Mouse (Mus musculus): ENCODE data around the gene Ctf2.
"Not testable (repeated sequence)": the region's sequence is repeated elsewhere in the genome, so short reads cannot be mapped to it uniquely, and the experiment has no call there.

Ctf2 gene

DNA sequence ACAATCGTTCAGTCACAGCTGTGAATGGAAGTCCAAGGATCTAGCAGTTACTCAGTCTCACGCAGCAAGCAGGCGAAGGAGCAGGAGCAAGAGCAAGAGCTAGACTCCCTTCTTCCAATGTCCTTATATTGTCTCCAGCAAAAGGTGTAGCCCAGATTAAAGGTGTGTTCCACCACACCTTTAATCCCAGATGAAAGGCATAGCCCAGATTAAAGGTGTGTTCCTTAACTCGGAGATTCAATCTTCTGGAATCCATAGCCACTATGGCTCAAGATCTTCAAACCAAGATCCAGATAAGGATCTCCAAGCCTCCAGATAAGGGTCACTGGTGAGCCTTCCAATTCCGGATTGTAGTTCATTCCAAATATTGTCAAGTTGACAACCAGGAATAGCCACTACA lies at the start of gene Ctf2:
Ctf2 (minus strand) TSS at position 101 of the 400 bp plus-strand sequence.
- not testable (repeated sequence) for DNase-seq (ENCODE audit: extremely low spot score)

DNA sequence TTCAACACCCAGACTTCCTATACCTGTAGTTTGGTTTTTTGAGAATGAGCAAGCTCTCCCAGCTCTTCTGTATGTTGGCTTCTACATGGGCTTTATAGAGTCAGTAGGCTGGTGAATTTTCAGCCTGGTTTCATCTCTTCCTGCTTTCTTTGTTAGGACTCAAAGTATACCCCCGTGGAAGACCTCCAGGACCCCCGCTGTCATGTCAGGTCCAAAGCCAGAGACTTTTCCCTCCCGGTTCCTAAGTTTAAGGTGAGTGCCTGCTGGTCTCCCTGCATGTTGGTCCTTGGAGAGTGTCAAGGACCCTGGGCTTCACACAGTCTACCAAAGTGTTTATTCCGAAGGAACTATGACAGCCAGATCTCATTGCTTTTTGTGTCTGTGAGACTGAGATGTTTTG lies 46.4 kb upstream of the Ctf2 start:
- no peak for DNase-seq (ENCODE audit: extremely low spot score)

DNA sequence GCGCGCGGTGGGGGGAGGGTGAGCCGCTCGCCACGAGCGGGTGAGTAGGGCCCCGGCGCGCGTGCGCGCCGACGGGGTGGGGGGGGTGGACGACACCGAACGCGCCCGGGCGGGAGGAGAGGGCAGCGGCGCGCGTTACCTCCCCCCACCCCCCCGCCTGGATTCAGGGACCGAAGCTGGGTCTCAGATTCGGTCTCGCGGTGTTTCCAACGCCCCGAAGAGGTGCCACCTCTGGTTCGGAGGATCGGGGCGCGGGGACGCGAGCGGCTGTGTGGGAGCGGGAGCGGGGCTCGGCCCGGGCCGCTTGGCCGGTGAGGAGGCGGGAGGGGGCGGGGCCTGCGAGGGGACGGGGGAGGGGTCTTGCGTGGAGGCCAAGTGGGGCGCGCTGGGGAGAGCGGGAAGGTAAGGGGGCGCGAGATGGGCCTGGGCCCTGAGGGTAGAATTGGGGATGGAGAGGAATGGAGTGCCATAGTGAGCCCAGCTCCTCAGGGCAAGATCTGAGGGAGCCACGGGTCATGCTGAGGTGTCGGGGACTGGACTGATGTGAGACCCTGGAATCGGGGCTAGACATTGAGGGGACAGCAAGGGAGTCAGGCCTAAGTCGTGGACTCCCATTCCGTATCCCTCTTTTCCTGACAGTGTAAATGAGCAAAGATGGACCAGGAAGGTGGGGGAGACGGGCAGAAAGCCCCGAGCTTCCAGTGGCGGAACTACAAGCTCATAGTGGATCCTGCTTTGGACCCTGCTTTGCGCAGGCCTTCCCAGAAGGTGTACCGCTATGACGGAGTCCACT lies 45.7 kb upstream of the Ctf2 start:
- peak; percentile 83 for DNase-seq (ENCODE audit: extremely low spot score)

DNA sequence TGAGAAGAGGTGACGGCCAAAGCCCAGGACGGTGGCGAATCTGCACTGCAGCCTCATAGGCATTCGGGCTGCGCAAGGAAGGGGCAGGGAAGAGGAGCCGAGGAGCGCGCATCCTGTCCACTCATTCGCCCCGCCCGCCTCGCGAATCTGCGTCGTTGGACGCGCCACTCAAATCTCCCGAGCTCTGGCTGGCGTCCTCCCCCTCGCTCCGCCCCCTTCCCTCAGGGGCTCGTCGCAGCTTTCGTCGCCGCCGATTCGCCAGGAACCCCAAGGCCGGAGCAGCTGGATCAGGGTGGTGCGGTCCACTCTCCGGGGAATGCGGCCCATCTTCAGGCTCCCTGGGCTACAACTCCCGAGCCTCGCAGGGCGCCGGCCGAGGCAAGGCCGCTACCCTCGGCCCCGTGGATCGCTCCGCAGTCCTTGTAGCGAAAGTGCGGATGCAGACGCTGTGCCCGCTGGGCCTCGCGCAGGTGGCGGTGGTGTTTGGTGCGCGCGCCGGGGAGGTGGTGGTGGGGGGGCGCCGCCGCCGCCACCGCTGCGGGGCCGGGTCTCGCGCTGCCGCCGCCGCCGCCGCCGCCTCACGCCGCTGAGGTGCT lies 45.0 kb upstream of the Ctf2 start:
- DNase-seq (ENCODE audit: extremely low spot score), result peak; percentile 95

DNA sequence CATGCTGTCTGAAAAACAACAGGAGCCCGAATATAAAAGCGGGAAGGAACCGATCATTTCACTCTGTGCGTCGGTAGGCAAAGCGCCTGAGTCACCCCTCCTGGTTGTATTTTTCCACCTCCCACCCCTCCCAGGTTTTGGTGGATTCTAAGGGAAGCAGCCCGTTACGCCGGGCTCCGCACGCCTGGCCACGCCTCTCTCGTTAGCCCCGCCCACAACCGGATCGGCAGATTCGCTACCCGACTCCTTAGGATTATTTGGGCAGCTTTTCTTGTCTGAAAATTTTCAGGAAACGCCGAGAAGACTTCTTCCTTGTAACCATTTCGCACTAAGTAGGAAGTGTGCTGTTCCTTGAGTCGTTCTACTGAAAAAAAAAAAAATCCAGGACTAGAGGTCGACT lies 44.5 kb upstream of the Ctf2 start, which contains the start of gene Setd1a:
Setd1a (plus strand) TSS at position 245 of the 400 bp plus-strand sequence.
- peak; percentile 86 for DNase-seq (ENCODE audit: extremely low spot score)

DNA sequence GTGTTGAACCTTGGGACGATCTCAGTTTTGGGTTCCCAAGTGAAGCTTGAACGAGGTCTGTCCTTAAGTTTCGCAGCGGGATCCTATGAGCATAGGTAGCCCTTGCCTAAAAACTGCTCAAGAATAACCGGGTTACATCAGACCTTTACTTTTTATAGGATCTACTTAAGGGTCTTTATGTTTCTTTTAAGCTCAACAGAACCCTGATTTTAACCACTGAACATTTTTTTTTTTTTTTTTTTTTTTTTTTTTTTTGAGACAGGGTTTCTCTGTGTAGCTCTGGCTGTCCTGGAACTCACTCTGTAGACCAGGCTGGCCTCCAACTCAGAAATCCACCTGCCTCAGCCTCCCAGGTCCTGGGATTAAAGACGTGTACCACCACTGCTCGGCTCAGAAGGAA lies 43.9 kb upstream of the Ctf2 start:
- DNase-seq (ENCODE audit: extremely low spot score), result not testable (repeated sequence)

DNA sequence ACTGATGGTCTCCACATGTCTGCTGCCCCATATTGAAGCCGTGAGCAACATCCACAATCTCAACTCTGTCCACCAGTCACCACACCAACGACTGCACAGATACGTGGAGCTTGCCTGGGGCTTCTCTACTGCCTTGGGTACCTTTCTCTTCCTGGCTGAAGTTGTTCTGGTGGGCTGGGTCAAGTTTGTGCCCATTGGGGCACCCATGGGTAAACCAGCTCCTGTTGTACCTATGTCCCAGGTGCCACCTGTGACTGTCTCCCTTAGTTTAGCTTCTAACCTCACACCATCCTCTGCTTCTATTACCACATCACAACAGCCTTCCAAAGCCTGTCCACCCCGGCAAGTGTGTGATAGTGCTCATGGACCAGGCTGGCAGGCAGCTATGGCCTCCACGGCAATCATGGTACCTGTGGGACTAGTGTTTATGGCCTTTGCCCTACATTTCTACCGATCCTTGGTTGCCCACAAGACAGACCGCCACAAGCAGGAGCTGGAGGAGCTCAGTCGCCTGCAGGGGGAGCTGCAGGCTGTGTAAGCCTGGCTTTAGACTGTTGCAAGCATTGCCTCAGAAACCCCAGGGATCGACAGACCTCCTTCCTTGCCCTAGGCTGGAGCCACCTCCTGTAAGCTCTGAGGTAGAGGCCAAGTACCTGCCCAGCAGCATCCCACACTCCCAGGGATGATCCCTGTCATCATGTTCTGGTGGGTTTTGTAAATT lies 41.9 kb upstream of the Ctf2 start:
- peak; percentile 71 for DNase-seq (ENCODE audit: extremely low spot score)

DNA sequence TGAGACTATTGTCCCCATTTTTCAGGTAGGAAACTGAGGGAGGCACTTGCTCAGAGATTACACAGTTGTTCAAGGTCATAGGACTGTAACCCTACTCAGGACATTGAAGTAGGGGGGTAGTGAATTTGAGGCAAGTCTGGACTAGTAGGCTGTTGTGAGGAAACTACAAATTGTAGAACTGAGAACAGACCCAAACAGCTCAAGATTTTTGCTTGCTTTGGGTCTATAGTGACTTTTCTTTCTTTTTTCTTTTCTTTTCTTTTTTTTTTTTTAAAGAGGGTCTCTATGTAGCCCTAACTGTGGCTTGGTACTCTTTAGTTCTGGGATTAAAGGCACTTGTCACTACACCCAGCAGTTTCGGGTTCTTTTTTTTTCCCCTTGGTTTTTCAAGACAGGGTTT lies 40.6 kb upstream of the Ctf2 start:
- DNase-seq (ENCODE audit: extremely low spot score), result no peak

DNA sequence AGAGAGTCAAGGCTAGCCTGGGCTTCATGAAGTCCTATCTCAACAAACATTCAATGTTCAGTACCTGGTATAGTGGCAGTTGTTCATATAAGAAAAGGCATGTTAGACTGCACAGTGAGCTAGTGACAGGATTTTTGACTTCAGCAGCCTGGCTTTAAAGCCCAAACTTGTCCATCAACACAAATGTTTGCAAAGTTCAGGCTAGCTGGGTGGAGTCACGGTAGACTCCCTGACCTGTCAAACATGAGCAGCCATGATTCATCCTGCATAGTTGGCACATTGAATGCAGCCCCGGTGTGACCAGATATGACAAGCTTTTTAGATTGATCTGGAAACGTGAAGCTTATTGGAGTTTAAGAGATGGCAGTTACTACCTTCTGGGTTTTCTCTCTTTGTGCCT lies 40.1 kb upstream of the Ctf2 start:
- DNase-seq (ENCODE audit: extremely low spot score), result no peak

DNA sequence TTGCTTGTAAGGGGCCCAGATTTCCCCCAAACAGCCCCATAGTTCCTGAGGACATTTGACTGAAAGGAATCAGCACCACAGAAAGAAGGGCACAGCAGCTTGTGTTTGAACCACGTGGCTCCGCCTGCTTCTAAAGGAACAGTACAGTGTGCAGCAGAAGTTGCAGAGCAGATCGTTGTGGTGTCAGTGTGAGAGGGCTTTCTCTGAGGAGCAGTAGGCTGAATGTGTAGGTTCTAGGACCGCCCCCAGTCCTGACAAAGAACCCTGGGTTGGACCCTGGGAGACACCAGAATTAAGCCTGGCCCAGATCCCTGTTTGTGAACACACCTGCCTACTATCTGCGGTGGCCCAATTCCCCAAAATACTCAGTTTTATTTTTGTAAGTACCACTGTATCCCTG lies 39.3 kb upstream of the Ctf2 start:
- no peak for DNase-seq (ENCODE audit: extremely low spot score)

DNA sequence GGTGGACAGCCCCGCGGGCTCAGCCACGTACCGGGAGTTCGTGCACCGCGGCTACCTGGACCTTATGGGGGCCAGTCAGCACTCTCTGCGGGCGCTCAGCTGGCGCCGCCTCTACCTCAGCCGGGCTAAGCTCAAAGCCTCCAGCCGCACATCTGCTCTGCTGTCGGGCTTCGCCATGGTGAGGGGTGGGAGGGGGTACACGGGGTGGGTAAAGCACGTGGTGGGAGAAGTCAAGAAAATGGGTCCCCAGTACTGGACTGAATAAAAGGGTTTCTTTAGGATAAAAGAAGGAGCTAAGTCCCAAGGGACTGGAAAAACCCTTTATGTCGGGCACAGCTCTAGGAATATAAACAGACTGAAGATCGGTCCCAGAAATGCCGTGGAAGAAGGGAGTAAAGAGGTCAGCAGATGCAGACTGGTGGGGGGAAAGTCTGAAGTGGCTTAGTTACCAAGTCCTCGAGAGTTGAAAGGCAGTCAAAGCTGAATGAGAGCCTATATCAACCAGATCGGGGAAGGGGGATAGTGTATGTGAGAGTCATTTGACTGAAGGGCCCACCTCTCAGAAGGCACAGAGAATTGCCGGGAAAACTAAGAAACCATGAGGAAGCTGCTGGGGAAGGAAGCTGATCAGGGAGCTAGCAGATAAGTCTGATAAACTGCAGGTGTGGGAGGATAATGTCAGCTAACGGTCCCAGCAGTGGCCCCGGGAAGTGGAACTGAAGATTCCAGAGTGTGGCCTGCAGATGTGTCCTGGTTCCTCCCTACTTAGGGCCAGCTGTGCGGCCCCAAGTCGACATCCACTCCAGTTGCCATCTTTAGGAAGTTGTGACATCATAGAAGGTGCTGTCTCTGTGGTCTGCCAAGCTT lies 38.3 kb upstream of the Ctf2 start:
- no peak for DNase-seq (ENCODE audit: extremely low spot score)

DNA sequence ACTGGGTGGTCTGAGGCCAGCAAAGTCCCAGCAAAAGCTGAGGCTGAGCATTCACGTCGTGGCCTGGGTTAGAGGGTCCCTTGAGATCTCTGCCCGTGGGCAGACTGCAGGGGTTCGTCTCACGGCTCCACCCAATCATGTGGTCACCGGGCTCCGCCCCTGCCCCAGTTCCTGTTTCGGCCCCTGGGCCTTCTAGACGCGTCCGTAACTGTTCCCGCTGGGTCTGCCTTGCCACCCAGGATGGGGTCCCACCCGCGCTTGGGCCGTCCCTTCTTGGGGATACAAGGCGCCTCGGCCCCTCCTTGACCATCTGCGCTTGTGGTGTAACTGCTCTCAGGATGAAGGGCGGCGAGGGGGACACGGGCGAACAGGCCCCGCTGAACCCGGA lies 37.7 kb upstream of the Ctf2 start, which contains the start of gene Orai3:
Orai3 (plus strand) TSS at position 165 of the 388 bp plus-strand sequence.
- DNase-seq (ENCODE audit: extremely low spot score), result peak; percentile 85

DNA sequence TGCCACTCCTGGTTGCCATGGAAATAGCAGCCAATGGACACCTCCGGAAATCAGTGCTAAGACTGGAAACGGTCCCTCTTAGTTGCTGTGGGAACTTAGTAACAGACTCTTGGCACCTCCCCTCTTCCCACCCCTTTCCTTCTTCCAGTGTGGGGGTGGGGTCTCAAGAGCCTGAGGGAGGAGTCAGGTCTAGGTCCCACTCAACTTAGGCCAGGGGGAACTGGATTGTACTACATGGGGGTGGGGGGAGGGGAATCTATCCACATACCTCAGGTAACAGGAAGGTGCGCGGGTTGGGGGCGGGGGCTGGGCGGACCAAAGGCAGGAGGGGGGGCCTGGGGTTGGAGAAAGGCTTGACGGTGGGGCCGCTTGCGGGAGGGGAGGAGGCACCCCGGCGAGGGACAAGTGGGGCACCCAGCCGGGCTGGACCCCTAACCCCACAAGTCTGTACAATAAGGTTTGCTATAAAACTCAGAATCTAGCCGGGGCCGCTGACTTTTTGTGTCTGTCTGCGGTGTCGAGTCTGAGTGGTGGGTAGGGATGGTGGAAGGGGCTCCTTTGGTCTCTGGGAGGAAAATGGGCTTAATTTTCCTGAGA lies 37.1 kb upstream of the Ctf2 start:
- peak; percentile 90 for DNase-seq (ENCODE audit: extremely low spot score)

DNA sequence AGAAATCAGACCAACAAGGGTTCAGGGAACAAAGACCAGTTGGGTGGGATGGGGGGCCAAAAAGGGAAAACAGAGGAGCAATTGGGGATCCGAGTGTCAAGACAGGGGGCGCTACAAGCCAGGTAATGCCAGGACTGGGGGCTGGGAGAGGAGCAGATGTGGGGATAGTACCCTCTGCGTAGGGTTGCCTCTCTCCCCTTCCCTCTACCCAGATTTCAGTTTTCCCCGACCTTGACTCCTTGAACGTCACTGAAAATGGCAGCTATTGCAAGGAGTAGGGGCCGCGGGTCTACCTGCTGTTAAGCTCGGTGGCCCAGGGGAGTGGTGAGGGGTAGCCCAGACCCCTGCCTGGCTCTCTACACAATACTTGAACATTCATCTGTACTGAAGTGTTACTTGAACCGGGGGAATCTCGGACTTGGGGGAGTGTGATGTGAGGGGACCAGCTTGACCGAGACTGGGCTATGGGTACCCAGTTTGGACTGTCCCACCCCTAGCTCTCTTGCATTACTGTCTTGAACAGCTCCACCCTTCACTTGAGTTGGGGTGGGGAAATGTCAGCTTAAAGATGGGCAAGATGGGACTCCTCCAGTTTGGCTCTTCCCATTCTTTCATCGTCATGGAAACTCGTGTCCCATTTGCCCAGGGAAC lies 36.5 kb upstream of the Ctf2 start:
- DNase-seq (ENCODE audit: extremely low spot score), result no peak

DNA sequence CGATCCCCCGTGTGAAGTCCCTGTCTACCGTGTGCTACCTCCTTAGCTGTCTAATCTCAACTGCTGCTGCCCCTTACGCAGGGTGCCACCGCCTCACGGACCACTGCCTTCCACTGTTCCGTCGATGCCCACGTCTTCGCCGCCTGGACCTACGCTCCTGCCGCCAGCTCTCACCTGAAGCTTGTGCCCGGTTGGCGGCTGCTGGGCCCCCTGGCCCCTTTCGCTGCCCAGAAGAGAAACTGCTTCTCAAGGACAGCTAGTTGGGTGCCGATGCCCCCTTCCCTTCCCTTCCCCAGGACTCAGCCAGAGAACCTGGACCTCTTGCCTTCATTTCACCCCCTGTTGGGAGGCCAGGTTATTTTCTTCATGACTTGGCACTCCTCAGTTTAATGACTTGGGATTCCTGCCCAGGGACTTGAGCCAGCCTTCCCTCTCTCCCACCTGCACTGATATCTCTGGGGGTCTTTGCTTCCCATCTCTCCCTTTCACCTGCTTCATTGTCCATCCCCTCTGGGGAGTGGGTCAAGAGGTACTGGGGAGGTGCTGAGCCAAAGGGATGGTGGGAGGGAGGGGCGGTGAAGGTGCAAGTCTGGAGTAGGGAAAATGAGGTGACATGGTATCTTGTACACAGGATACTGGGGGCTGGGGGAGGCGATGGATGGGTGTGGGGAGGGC lies 35.8 kb upstream of the Ctf2 start:
- no peak for DNase-seq (ENCODE audit: extremely low spot score)

DNA sequence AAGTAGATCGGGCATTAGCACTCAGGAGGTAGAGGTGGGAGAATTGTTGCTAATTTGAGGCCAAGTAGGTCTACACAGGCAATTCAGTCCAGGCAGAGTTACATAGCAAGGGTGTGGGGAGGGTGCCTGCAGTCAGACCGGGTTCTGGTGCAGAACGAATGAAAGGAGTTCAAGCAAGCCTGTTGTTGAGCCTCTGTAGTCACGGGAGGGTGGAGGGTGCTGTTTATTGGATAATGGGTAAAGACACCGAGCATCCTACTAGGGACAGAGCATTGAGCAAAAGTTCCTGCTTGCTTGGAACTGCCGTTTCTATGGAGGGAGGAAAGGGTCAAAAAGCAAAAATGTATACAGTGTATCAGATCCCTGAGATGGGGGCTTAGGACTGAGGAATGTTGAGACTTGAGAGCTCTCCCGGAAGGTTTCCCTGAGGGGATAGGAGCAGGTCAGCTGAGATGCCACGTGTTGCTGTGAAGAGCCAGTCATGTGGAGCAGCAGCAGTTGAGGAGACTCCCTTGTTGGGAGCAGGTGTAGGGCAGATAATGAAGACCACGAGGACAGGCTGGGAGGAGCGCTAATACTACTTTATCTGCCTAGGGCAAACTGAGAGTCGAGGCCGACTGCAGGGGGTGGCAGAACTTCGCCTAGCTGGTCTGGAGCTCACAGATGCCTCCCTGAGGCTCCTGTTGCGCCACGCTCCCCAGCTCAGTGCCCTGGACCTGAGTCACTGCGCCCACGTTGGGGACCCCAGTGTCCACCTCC lies 35.1 kb upstream of the Ctf2 start:
- no peak for DNase-seq (ENCODE audit: extremely low spot score)

DNA sequence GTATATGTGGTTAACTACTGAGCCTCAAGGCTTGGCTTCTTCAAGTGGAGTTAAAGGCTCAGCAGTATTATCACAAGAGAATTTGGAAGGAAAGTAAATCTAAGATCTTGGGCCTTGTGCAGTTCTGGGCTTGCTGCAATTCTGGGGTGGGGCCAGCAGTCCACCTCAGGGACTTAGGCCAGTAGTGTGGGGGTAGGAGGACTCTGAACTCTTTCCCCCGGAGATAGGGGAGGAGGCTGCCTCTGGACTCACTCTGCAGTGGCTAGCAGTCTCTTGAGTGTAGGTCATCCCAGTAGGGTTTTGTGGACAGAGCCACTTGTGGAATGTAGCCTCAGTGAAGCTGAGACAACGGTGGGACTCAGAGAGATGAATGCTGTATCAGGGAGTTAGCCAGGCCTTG lies 33.8 kb upstream of the Ctf2 start:
- DNase-seq (ENCODE audit: extremely low spot score), result no peak

DNA sequence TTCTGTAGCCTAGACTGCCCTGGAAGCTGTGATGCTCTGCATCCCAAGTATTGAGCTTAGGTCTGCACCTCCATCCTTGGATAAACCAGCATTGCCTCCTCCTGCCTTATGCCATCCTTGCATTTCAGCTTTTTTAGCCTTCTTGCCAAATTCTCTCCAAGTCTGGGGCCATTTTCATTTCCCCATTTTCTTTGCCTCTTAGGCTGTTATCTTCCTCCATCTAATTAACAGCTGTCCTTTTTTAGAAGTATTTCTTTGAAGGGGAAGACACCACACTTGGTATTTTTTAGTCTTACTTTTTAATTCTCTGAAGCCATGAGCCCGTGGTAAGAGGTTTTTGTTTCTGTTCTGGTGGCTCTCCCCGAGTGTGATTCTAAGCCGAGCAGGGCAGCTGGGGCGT lies 31.7 kb upstream of the Ctf2 start:
- no peak for DNase-seq (ENCODE audit: extremely low spot score)

DNA sequence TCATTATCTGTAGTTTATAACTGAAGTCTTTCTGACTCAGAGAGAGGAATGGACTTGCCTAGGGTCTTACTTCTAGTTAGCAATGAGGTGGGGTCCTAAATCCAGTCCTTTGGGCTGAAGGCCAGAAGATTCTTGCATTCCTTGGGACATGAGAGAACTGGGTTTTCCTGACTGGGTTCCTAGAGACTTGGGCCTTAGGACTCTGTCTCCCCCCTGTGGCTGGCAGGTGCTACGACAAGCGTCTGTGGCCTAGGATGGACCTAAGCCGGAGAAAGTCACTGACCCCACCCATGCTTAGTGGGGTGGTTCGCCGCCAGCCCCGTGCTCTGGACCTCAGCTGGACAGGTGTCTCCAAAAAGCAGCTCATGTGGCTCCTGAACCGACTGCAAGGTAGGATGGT lies 29.1 kb upstream of the Ctf2 start:
- DNase-seq (ENCODE audit: extremely low spot score), result peak; percentile 59

DNA sequence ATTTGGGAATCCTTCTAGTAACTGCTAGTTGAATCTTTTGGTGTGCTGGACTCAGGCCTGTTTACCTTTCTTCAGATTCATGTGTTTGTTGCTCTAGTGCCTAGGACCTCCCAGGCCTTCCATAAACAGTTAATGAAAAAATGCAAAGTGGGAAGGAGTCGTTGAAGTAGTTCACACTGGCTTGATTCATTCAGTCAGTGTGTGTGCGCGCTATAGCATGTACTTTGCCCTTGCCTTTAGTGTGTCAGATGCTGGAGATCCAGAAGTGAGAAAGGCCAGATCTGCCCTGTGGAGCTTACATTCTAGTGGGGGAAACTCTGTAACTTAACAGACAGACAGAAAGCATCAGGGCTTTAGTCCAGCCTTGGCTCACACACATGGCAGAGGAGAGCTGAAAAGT lies 28.5 kb upstream of the Ctf2 start:
- DNase-seq (ENCODE audit: extremely low spot score), result no peak
